Mouse (Mus musculus): ENCODE results near the gene Spaca9. TPM values are rescaled to one million over a fixed set of nuclear protein-coding genes. Genes with fewer than 3 reads are reported as not detected.

The Spaca9 gene
- 0.36 and 0.57 TPM in 2 replicates for polyA plus RNA-seq (2012; rRNA removed)

- peak; percentile 57 to 90 for DNase-seq (ENCODE audit: extremely low spot score in 1 of 2, low spot score in 1 of 2)
Measured at GRCm38 (mm10) chr2:28699361-28700335, at the start of gene Spaca9, which contains the start of gene Ak8. Gene Spaca9, minus strand, starts transcription at chr2:28699727. Gene Ak8, plus strand, starts transcription at chr2:28700164.

GRCm38 (mm10) chr2:28747705-28748104 is 48.2 kb upstream of the Spaca9 start:
- DNase-seq (ENCODE audit: extremely low spot score in 1 of 2, low spot score in 1 of 2): no peak

GRCm38 (mm10) chr2:28746682-28747332 is 47.3 kb upstream of the Spaca9 start:
- DNase-seq (ENCODE audit: extremely low spot score in 1 of 2, low spot score in 1 of 2): no peak

DNA sequence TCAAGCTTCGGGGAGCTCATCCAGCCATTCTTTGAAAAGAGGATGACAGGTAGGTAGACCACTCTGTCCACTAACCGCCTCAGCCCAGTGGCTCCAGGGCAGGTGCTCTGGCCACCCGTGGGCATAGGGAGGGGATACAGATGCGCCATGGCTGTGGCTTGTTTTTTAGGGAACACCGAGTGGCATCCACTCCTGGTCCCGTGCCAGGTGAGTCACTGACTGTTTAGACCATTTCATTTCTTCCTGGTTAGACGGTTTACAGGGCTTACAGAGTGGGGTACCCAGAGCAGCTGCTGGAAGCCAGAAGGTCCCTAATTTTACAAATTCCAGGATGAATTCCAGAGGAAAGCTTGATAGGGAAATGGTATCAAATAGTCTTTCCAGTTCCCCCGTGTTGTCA is 43.2 kb upstream of the Spaca9 start:
- no peak for DNase-seq (ENCODE audit: extremely low spot score in 1 of 2, low spot score in 1 of 2)

DNA sequence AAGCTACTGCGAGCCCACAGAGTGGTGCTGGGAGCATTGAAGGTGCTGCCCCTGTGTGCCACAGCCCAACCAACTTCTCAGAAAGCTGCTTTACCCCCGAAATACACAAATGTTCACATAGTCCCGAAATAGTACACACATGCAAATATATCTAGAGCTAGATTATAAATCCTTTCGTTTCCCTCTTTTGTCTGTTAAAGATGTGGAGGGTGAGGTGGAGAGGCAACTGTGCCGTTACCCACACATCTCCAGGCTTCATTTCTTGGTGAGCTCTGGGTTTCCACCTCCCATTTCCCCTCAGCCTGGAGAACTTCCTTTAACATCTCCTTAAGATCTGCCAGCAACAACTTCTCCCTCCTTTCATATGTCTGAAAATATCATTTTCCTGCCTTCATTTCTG is 40.6 kb upstream of the Spaca9 start:
- no peak for DNase-seq (ENCODE audit: extremely low spot score in 1 of 2, low spot score in 1 of 2)

DNA sequence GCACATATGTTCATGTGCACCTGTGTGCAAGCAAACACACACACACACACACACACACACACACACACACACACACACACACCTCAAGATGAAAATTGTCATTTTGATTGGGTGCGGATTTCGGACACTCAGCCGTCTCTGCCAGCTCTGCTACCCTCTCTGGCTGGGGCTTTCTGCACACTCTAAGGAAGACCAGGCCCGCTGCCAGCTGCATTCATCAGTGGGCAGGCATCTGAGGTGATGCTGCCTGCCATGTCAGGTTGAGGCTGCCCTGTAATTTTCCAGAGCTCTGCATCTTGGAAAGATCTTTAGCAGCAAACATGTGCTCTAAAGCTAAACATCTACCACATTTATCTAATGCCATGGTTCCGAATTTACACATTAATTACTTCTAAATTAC is 37.6 kb upstream of the Spaca9 start:
- DNase-seq (ENCODE audit: extremely low spot score in 1 of 2, low spot score in 1 of 2): no peak

GRCm38 (mm10) chr2:28730676-28731075 is 31.1 kb upstream of the Spaca9 start:
- no peak for DNase-seq (ENCODE audit: extremely low spot score in 1 of 2, low spot score in 1 of 2)

GRCm38 (mm10) chr2:28727786-28728404 is 28.4 kb upstream of the Spaca9 start:
- no peak for DNase-seq (ENCODE audit: extremely low spot score in 1 of 2, low spot score in 1 of 2)

DNA sequence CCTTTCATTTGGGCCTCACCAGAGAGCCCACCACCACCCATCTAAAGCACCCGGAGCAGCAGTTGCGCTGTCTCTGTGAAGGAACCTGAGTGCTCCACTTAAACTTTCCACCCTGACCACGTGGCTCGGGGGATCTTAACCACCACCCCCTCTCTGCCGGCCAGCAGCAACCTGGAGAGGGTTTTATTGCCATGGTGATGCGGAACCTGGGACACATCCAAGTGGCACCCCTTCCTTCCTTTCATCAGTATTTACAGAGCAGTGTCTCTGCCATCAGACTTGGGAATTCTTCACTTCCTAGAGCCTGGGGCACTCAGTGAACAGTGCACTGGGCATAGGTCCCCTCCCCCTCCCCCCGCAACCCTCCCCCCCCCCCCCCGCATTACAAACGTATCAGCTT is 24.4 kb upstream of the Spaca9 start:
- no peak for DNase-seq (ENCODE audit: extremely low spot score in 1 of 2, low spot score in 1 of 2)

GRCm38 (mm10) chr2:28722419-28722818 is 22.9 kb upstream of the Spaca9 start:
- DNase-seq (ENCODE audit: extremely low spot score in 1 of 2, low spot score in 1 of 2): no peak

DNA sequence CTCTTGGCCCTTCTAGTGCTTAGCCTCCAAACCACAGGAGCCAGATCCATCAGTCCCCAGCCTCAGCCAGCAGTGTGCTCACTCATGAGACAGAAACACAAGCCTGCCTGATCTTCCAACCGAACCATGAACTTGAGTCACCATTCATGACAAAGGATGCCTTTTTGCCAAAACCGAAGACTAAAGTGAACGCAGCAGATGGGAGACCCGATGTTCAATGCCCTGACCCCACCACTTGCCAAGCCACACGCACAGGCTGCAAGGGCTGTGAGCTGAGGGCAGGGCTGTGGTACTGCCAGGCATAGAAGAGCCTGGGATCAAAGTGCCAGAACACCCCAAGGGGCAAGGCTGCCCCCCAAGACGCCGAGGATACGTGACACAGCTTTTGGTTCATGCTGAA is 13.5 kb upstream of the Spaca9 start:
- DNase-seq (ENCODE audit: extremely low spot score in 1 of 2, low spot score in 1 of 2): no peak

- DNase-seq (ENCODE audit: extremely low spot score in 1 of 2, low spot score in 1 of 2): no peak
Measured at GRCm38 (mm10) chr2:28706787-28707186, 7.3 kb upstream of the Spaca9 start.

DNA sequence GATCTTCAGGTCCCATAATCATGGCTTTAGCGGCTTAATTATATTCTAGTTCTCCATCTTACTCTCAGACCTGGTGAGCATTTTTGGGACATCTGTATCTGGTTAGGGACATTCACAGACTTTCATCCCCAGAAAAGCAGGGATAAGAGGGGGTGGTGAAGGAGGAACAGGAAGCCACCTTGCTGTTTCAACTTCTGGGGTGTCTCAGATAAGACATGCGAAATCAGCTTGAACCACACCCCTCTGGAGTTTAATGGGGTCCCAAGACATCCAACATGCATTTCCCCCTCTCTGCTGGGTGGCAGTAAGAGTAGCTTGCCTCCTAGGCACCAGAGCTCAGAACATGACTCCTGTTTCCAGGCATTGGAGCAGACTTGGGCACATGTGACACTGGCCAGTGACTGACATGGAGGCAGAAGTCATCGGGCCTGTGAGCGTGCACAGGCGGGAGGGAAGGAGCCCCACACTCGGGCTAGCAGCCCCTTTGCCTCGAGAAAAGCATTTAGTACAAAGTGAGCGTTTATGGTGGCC is 6.6 kb upstream of the Spaca9 start:
- DNase-seq (ENCODE audit: extremely low spot score in 1 of 2, low spot score in 1 of 2): no peak

DNA sequence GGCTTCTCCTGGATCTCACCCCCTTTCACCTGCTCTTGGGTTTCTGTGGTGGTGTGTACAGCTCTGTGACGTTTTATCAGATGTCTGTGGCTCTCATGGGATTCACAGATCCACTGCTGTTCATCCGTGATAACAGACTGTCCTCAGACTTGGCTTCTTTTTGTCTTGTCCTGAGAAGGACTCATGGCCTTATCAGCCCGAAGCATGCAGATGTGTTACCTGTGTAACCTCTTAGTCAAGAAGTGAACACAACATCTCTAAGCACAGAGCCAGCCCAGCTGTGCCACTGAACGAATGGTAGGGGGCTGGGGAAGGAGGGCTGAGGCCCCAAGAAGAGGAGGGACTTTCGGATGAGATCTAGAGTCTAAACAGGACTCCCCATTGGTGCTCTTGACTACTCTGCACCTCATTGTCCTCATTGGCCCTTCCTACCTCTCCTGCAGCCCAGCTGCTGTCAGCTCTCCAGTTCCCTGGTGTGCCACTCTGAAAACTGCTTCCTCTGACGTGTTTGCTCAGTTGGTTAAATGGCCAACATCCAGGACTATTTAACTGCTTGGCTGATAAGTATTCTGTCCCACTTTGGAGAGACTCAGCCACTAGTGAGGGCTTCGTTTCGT is 2.2 kb upstream of the Spaca9 start:
- DNase-seq (ENCODE audit: extremely low spot score in 1 of 2, low spot score in 1 of 2): no peak

DNA sequence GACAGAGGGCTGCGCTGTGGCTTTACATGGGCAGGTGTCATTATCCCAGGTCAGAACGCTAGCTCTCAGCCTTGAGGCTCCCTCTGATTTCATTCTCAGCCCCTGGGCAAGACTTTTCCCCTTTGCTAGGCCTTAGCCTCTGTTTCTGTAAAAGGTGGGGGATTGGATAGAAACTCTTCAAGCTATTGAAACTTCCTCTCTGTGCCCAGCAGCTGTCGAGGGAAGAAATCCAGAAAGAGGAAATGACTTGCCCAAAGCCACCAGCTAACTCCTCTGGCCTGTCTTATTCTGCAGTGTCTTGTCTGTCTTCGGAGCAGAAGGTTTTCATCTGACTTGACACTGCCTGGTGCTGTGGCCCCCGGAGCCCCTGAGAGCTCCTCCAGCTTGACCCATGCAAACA is 961 bp downstream of the Spaca9 start:
- DNase-seq (ENCODE audit: extremely low spot score in 1 of 2, low spot score in 1 of 2): no peak

GRCm38 (mm10) chr2:28692692-28693091 is 6.8 kb downstream of the Spaca9 start:
- no peak for DNase-seq (ENCODE audit: extremely low spot score in 1 of 2, low spot score in 1 of 2)

GRCm38 (mm10) chr2:28688431-28688830 is 11.1 kb downstream of the Spaca9 start:
- peak in 1 of 2 experiments; percentile 31 for DNase-seq (ENCODE audit: extremely low spot score in 1 of 2, low spot score in 1 of 2)

DNA sequence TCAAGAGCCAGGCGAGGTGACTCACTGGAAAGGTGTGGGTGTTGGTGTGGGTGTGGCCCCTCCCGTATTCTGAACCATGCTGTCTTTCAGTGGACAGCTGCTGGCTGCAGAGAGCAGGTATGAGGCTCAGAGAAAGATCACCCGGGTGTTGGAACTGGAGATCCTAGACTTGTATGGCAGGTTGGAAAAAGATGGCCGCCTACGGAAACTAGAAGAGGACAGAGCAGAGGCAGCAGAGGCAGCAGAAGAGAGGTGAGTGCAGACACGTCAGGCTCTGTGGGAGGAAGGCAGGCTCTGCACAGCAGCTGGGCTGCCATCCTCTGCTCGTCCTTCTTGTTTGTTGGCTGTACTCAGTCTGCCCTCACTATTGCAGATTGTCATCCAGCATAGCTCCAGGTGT is 13.6 kb downstream of the Spaca9 start:
- peak; percentile 24 to 67 for DNase-seq (ENCODE audit: extremely low spot score in 1 of 2, low spot score in 1 of 2)

GRCm38 (mm10) chr2:28681718-28682117 is 17.8 kb downstream of the Spaca9 start:
- DNase-seq (ENCODE audit: extremely low spot score in 1 of 2, low spot score in 1 of 2): peak; percentile 62 to 72

- DNase-seq (ENCODE audit: extremely low spot score in 1 of 2, low spot score in 1 of 2): peak in 1 of 2 experiments; percentile 62
Measured at GRCm38 (mm10) chr2:28680710-28681109, 18.8 kb downstream of the Spaca9 start.

Data from frontal cortex, adult 2 months (tissue).